Mouse (Mus musculus): ENCODE measurements around the gene Khdc1c. TPM values are rescaled to one million over a fixed set of nuclear protein-coding genes. Genes with fewer than 3 reads are reported as not detected.

Khdc1c gene
- polyA plus RNA-seq, 1 experiment = not detected

Other genes starting within 250 kb of the Khdc1c start
- 51.4 and 55.9 TPM in 2 replicates for gene Tmem14a, start 149.8 kb upstream of the Khdc1c start, polyA plus RNA-seq (2012; rRNA removed)
- 2.5 and 2.6 TPM in 2 replicates for gene Gsta3, start 127.7 kb upstream of the Khdc1c start, polyA plus RNA-seq (2012; rRNA removed)
- gene Khdc1a, start 18.7 kb upstream of the Khdc1c start, polyA plus RNA-seq (2012; rRNA removed) = not detected in 2 replicates
- gene Khdc1b, start 15.2 kb downstream of the Khdc1c start, polyA plus RNA-seq (2012; rRNA removed) = not detected in 2 replicates

Data from frontal cortex, adult 2 months (tissue).